Mouse (Mus musculus) midbrain, embryonic 13.5 days (tissue): Measurements from ENCODE around the gene Bud31. TPM values are rescaled to one million over a fixed set of nuclear protein-coding genes. Genes with fewer than 3 reads are reported as not detected.
"Not testable (repeated sequence)": the region's sequence is repeated elsewhere in the genome, so short reads cannot be mapped to it uniquely, and the experiment has no call there.

Experiments
- ATAC-seq: fragments of 200-750 bp; cut with Nextera tagmentation; 2 replicates; pipeline ENCODE4 v1.8.0; 2017; ENCODE audit warnings: mild to moderate bottlenecking, moderate TSS enrichment, moderate library complexity
- H3K27ac ChIP-seq: fragments of 300-500 bp; sonication (generic); 2 replicates; pipeline ENCODE4 v1.5.1; 2015; ENCODE audit warnings: inconsistent platforms, mild to moderate bottlenecking, moderate library complexity
- H3K27me3 ChIP-seq: fragments of 300-500 bp; sonication (generic); 2 replicates; pipeline ENCODE4 v1.6.1; 2015; ENCODE audit warnings: mild to moderate bottlenecking, inconsistent platforms
- H3K36me3 ChIP-seq: fragments of 300-500 bp; sonication (generic); 2 replicates; pipeline ENCODE4 v1.6.1; 2015; ENCODE audit warnings: mild to moderate bottlenecking, inconsistent platforms
- H3K4me1 ChIP-seq: fragments of 300-500 bp; sonication (generic); replicated peaks from 2 replicates; pipeline ENCODE4 v1.6.1; 2015; ENCODE audit warnings: inconsistent platforms
- H3K4me2 ChIP-seq: fragments of 300-500 bp; sonication (generic); replicated peaks from 2 replicates; pipeline ENCODE4 v1.6.1; 2015; ENCODE audit warnings: moderate library complexity, mild to moderate bottlenecking, inconsistent platforms
- H3K4me3 ChIP-seq: fragments of 300-500 bp; sonication (generic); replicated peaks from 2 replicates; pipeline ENCODE4 v1.5.1; 2015; ENCODE audit warnings: mild to moderate bottlenecking, inconsistent platforms
- H3K9ac ChIP-seq: fragments of 300-500 bp; sonication (generic); replicated peaks from 2 replicates; pipeline ENCODE4 v1.6.1; 2015; ENCODE audit warnings: mild to moderate bottlenecking, inconsistent platforms
- H3K9me3 ChIP-seq: fragments of 300-500 bp; sonication (generic); 2 replicates; pipeline ENCODE4 v1.6.1; 2016; ENCODE audit warnings: mild to moderate bottlenecking, inconsistent platforms
- whole genome bisulfite sequencing: fragments of 180-500 bp; shearing (Covaris S2); methylation state at CpG from one replicate; pipeline ENCODE4 v1.1.7; 2015; 5-methylcytosine and 5-hydroxymethylcytosine counted together
- polyA plus RNA-seq: library from polyadenylated mRNA; unstranded; fragments of >200 nt; fragmentation: Nextera tagmentation; extraction: Ambion mirVana; gene quantifications from 2 replicates; pipeline ENCODE4 v1.2.1, GENCODE M21; 2015

The Bud31 gene
- 228 and 231 TPM in 2 replicates for polyA plus RNA-seq

GRCm38 (mm10) chr5:145139571-145140519, at the start of gene Bud31, which contains the start of gene Pdap1:
Bud31 (plus strand) TSS chr5:145140362.
Pdap1 (minus strand) TSS chr5:145140238.
- Histone ChIP-seq H3K4me1 (peaks cover 39% of the 10 kb centered on the region), H3K27me3 (no peaks in the 10 kb centered on the region), H3K9me3 (no peaks in the 10 kb centered on the region), H3K4me2 (peak within 1 kb of the TSS; percentile 97), H3K4me3 (peak within 1 kb of the TSS; percentile 89), H3K27ac (peak within 1 kb of the TSS; percentile 87), H3K9ac (peak within 1 kb of the TSS; percentile 94), H3K36me3 (peaks cover 58% of the 10 kb centered on the region)
- ATAC-seq = peak; percentile 94
- WGBS = under 1% methylated on average over 84 of the region's 84 CpGs

DNA sequence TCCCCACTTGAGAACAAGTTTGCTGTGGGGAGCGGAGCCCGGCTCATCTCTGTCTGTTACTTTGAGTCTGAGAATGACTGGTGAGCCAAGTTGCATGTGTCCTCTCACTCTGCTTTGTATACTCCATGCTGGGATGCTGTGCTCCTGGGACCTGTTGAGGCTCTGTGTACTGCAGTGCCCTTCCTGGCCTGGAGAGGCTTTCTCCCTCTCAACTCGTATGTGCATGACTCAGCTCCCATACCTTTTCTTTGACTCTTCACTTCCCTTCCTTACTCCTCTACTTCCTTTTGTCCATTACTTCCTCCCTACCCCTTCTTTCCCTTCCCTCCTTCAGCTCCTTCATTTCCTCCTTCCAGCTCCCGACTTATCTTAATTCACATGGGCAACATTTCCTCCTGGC, 44.0 kb upstream of the Bud31 start:
- Histone ChIP-seq H3K27me3 (no peaks in the 10 kb centered on the region), H3K9me3 (no peaks in the 10 kb centered on the region), H3K27ac (no peak overlapping the region), H3K9ac (no peak overlapping the region), H3K36me3 (peaks cover 94% of the 10 kb centered on the region), H3K4me2 (no peak overlapping the region), H3K4me1 (no peaks in the 10 kb centered on the region), H3K4me3 (no peak overlapping the region)
- ATAC-seq = no peak
- WGBS = 89% methylated on average over 4 of the region's 4 CpGs

GRCm38 (mm10) chr5:145098340-145098821, 41.8 kb upstream of the Bud31 start:
- Histone ChIP-seq H3K4me1 (no peaks in the 10 kb centered on the region), H3K36me3 (peaks cover 95% of the 10 kb centered on the region), H3K27me3 (no peaks in the 10 kb centered on the region), H3K27ac (no peak overlapping the region), H3K9ac (no peak overlapping the region), H3K4me3 (no peak overlapping the region), H3K4me2 (no peak overlapping the region), H3K9me3 (no peaks in the 10 kb centered on the region)
- WGBS = 97% methylated on average over 10 of the region's 10 CpGs
- ATAC-seq = no peak

DNA sequence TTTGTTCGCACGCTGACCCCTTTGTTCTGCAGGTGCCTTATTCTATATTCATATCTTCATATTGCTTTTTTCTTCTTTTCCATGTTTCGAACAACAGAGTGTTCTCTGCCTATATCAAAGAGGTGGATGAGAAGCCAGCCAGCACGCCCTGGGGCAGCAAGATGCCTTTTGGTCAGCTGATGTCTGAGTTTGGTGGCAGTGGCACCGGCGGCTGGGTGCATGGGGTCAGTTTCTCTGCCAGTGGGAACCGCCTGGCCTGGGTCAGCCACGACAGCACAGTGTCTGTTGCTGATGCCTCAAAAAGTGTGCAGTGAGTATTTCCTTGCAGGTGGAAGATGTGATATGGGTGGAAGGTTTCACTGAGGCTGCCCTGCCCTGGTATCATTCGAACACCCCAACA, 39.2 kb upstream of the Bud31 start:
- Histone ChIP-seq H3K9me3 (no peaks in the 10 kb centered on the region), H3K4me2 (no peak overlapping the region), H3K4me1 (no peaks in the 10 kb centered on the region), H3K36me3 (peaks cover 96% of the 10 kb centered on the region), H3K27ac (no peak overlapping the region), H3K9ac (no peak overlapping the region), H3K27me3 (no peaks in the 10 kb centered on the region), H3K4me3 (no peak overlapping the region)
- WGBS = 97% methylated on average over 9 of the region's 9 CpGs
- no peak for ATAC-seq

- H3K27me3 ChIP-seq, H3K4me3 ChIP-seq, H3K4me1 ChIP-seq, H3K27ac ChIP-seq, H3K9me3 ChIP-seq, H3K9ac ChIP-seq, H3K4me2 ChIP-seq, ATAC-seq: not testable (repeated sequence)
- peaks cover 96% of the 10 kb centered on the region for H3K36me3 ChIP-seq
- 98% methylated on average over 11 of the region's 11 CpGs for WGBS
Observed at GRCm38 (mm10) chr5:145101451-145101850, 38.7 kb upstream of the Bud31 start.

GRCm38 (mm10) chr5:145102706-145103105, 37.5 kb upstream of the Bud31 start:
- no peak overlapping the region for H3K4me3 ChIP-seq
- no peak overlapping the region for H3K4me2 ChIP-seq
- H3K36me3 ChIP-seq = peaks cover 96% of the 10 kb centered on the region
- WGBS = 97% methylated on average over 4 of the region's 4 CpGs
- H3K27ac ChIP-seq = no peak overlapping the region
- H3K27me3 ChIP-seq = no peaks in the 10 kb centered on the region
- no peak overlapping the region for H3K9ac ChIP-seq
- no peaks in the 10 kb centered on the region for H3K4me1 ChIP-seq
- no peak for ATAC-seq
- H3K9me3 ChIP-seq = no peaks in the 10 kb centered on the region

DNA sequence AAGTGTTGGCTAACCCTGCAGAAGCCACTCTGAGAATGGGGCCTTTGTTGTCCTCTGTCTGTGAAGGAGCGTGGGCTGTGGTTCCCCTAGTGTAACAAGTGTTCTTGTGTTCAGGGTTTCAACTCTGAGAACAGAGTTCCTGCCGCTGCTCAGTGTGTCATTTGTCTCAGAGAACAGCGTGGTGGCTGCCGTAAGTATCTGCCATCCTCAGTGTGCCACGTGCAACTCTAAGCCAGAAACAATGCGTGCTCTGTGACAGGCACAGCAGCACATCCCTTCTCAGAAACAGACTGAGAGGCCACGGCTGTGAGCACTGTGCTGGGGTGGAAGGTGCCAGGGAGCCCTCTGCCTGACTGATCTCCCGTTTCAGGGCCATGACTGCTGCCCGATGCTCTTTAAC, 35.8 kb upstream of the Bud31 start:
- WGBS = 92% methylated on average over 9 of the region's 9 CpGs
- Histone ChIP-seq H3K4me3 (no peak overlapping the region), H3K4me1 (no peaks in the 10 kb centered on the region), H3K27ac (no peak overlapping the region), H3K9me3 (no peaks in the 10 kb centered on the region), H3K9ac (no peak overlapping the region), H3K27me3 (no peaks in the 10 kb centered on the region), H3K36me3 (peaks cover 97% of the 10 kb centered on the region), H3K4me2 (no peak overlapping the region)
- no peak for ATAC-seq

DNA sequence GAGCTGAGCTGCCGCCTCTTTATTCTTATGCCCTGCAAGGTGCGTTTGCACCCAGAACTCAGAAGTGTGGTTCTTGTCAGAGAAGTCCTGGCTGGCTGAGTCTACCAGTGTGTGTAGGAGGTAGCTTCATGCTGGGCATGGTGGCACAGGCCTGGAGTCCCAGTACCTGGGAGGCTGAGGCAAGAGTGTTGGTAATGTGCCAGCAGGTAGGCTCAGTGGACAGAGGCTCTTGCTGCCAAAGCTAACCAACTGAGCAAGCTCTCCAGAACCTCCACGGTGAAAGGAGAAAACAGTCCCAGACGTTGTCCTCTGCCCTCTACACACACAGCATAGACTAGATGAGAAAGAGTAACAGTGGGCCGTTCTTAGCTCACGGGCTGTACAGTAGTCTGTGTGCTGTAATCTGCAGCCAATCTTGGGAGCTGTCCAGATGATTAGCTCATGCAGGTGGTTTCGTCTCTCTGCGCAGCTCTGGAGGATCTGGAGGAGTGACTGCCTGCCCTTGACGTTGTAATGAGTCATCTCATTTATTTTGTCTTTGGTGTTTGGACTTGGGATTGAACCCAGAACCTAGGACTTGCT, 34.4 kb upstream of the Bud31 start:
- no peak overlapping the region for H3K4me3 ChIP-seq
- peaks cover 97% of the 10 kb centered on the region for H3K36me3 ChIP-seq
- H3K27me3 ChIP-seq = no peaks in the 10 kb centered on the region
- WGBS = 96% methylated on average over 9 of the region's 9 CpGs
- ATAC-seq = no peak
- H3K27ac ChIP-seq = no peak overlapping the region
- no peaks in the 10 kb centered on the region for H3K9me3 ChIP-seq
- H3K9ac ChIP-seq = no peak overlapping the region
- no peaks in the 10 kb centered on the region for H3K4me1 ChIP-seq
- no peak overlapping the region for H3K4me2 ChIP-seq

- Histone ChIP-seq H3K4me1 (peaks cover 14% of the 10 kb centered on the region), H3K9me3 (no peaks in the 10 kb centered on the region), H3K27me3 (peaks cover 22% of the 10 kb centered on the region), H3K27ac (no peak overlapping the region), H3K4me2 (no peak overlapping the region), H3K36me3 (peaks cover 60% of the 10 kb centered on the region), H3K4me3 (no peak overlapping the region), H3K9ac (no peak overlapping the region)
- WGBS = 93% methylated on average over 6 of the region's 6 CpGs
- ATAC-seq = no peak
Observed at GRCm38 (mm10) chr5:145110401-145110800, 29.8 kb upstream of the Bud31 start.

DNA sequence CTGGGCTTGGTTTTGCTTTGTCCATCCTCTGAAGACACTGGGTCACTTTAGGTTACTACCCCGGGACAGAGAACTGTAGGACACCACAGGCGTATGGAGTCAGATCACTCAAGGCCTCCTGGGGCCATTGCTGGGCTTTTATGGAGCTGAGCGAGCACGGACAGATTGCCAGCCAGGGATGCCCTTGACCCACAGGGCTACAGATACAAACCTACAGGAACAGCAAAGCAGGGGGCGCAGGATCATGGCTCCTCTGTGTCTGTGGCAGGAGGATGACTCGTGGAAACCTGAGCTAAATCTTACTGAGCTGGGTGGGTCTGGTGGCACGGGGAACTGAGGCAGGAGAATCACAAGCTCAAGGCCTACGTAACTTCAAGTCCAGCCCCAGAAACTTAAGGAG, 27.6 kb upstream of the Bud31 start:
- WGBS = 86% methylated on average over 8 of the region's 8 CpGs
- H3K9me3 ChIP-seq = no peaks in the 10 kb centered on the region
- H3K27me3 ChIP-seq = peaks cover 31% of the 10 kb centered on the region
- no peak for ATAC-seq
- no peak overlapping the region for H3K9ac ChIP-seq
- no peak overlapping the region for H3K4me3 ChIP-seq
- H3K4me2 ChIP-seq = no peak overlapping the region
- peaks cover 38% of the 10 kb centered on the region for H3K36me3 ChIP-seq
- H3K27ac ChIP-seq = no peak overlapping the region
- H3K4me1 ChIP-seq = peaks cover 14% of the 10 kb centered on the region

GRCm38 (mm10) chr5:145113416-145113815, 26.7 kb upstream of the Bud31 start:
- no peak for ATAC-seq
- Histone ChIP-seq H3K4me3 (peak overlapping the region; percentile 42; the same call in 1 of the 2 replicates), H3K9me3 (no peaks in the 10 kb centered on the region), H3K36me3 (peaks cover 30% of the 10 kb centered on the region), H3K9ac (no peak overlapping the region), H3K4me1 (peaks cover 14% of the 10 kb centered on the region), H3K27me3 (peaks cover 31% of the 10 kb centered on the region), H3K4me2 (peak overlapping the region; percentile 57; the same call in 1 of the 2 replicates), H3K27ac (no peak overlapping the region)
- 54% methylated on average over 2 of the region's 2 CpGs for WGBS

- peak; percentile 63 for ATAC-seq
- H3K9me3 ChIP-seq = no peaks in the 10 kb centered on the region
- peaks cover 14% of the 10 kb centered on the region for H3K4me1 ChIP-seq
- 1% methylated on average over 45 of the region's 53 CpGs for WGBS
- H3K36me3 ChIP-seq = peaks cover 24% of the 10 kb centered on the region
- H3K27ac ChIP-seq = no peak within 1 kb of the TSS
- H3K27me3 ChIP-seq = peaks cover 31% of the 10 kb centered on the region
- peak within 1 kb of the TSS; percentile 56 for H3K9ac ChIP-seq
- peak within 1 kb of the TSS; percentile 42 for H3K4me3 ChIP-seq
- peak within 1 kb of the TSS; percentile 57 for H3K4me2 ChIP-seq
Observed at GRCm38 (mm10) chr5:145114071-145114605, 26.0 kb upstream of the Bud31 start, which contains the start of gene Arpc1b. Arpc1b (plus strand) TSS chr5:145114215.
